Mouse (Mus musculus): ENCODE results near the gene Trim63. TPM values are rescaled to one million over a fixed set of nuclear protein-coding genes. Genes with fewer than 3 reads are reported as not detected.
A peak's percentile ranks its signal among the peaks of the same experiment; 100 is the strongest.

Gene Trim63
- polyA plus RNA-seq, 1 experiment from 2014 or later, result 0.11 TPM

- Histone ChIP-seq H3K27me3 (ENCODE audit: control insufficient read depth, insufficient read depth, low read length) (peaks cover 31% of the 10 kb centered on the region), H3K4me2 (ENCODE audit: low read length) (peak within 1 kb of the TSS; percentile 25), H3K4me3 (replicated peaks; ENCODE audit: low read depth, low read length) (peak within 1 kb of the TSS; percentile 14; the same call in 1 of the 2 replicates), H3K9me3 (ENCODE audit: control insufficient read depth, low read length) (no peaks in the 10 kb centered on the region), H3K4me1 (ENCODE audit: control insufficient read depth, insufficient read depth, low read length) (no peaks in the 10 kb centered on the region; the same call in 1 of the 2 replicates), H3K36me3 (ENCODE audit: control insufficient read depth, insufficient read depth, low read length) (no peaks in the 10 kb centered on the region), H3K9ac (replicated peaks; ENCODE audit: low read length) (0 out of 2 replicates have a peak within 1 kb of the TSS, but pooled peaks have one; percentile 7), H3K27ac (replicated peaks; ENCODE audit: low read depth, low read length) (no peak within 1 kb of the TSS)
- 2% methylated on average over 61 of the region's 61 CpGs for WGBS
- ATAC-seq (ENCODE audit: low FRiP score, low TSS enrichment), result no peak
- no peak for DNase-seq
Observed at GRCm38 (mm10) chr4:134343071-134344031, 28.4 kb downstream of the Trim63 start, which contains the start of gene Slc30a2. TSS of gene Slc30a2 (plus strand) at chr4:134343181.

DNA sequence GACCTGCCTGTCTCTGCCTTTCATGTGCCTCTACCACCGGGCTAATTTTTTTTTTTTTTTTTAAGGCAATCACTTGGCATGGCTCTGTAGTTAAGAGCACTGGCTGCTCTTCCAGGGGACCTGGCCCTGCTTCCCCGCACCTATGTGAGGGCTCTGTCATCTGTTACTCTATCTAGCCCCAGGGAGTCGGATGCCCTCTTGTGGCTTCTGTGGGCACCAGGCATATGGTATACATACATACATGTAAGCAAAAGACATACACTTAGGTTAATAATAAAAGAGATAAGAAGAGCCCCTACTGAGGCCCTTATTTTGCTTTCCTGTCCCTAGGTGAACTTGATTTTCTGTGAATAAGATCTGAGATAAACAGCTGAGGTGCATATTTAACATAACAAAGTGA, 29.7 kb downstream of the Trim63 start:
- 48% methylated on average over 3 of the region's 3 CpGs for WGBS
- H3K27me3 ChIP-seq (ENCODE audit: control insufficient read depth, insufficient read depth, low read length), result peaks cover 31% of the 10 kb centered on the region
- H3K9me3 ChIP-seq (ENCODE audit: control insufficient read depth, low read length), result no peaks in the 10 kb centered on the region
- H3K4me3 ChIP-seq (replicated peaks; ENCODE audit: low read depth, low read length), result no peak overlapping the region
- no peak overlapping the region for H3K4me2 ChIP-seq (ENCODE audit: low read length)
- H3K9ac ChIP-seq (replicated peaks; ENCODE audit: low read length), result no peak overlapping the region
- DNase-seq (no peak), ATAC-seq (ENCODE audit: low FRiP score, low TSS enrichment) (no peak)
- no peaks in the 10 kb centered on the region for H3K36me3 ChIP-seq (ENCODE audit: control insufficient read depth, insufficient read depth, low read length)
- no peaks in the 10 kb centered on the region; the same call in 1 of the 2 replicates for H3K4me1 ChIP-seq (ENCODE audit: control insufficient read depth, insufficient read depth, low read length)
- no peak overlapping the region for H3K27ac ChIP-seq (replicated peaks; ENCODE audit: low read depth, low read length)

- Histone ChIP-seq H3K27me3 (ENCODE audit: control insufficient read depth, insufficient read depth, low read length) (peaks cover 31% of the 10 kb centered on the region), H3K27ac (replicated peaks; ENCODE audit: low read depth, low read length) (no peak overlapping the region), H3K4me2 (ENCODE audit: low read length) (no peak overlapping the region), H3K36me3 (ENCODE audit: control insufficient read depth, insufficient read depth, low read length) (no peaks in the 10 kb centered on the region), H3K4me1 (ENCODE audit: control insufficient read depth, insufficient read depth, low read length) (no peaks in the 10 kb centered on the region; the same call in 1 of the 2 replicates), H3K9me3 (ENCODE audit: control insufficient read depth, low read length) (no peaks in the 10 kb centered on the region), H3K9ac (replicated peaks; ENCODE audit: low read length) (no peak overlapping the region), H3K4me3 (replicated peaks; ENCODE audit: low read depth, low read length) (no peak overlapping the region)
- ATAC-seq (ENCODE audit: low FRiP score, low TSS enrichment), result no peak
- 92% methylated on average over 15 of the region's 15 CpGs for WGBS
- no peak for DNase-seq
Observed at GRCm38 (mm10) chr4:134345802-134346201, 30.9 kb downstream of the Trim63 start.

DNA sequence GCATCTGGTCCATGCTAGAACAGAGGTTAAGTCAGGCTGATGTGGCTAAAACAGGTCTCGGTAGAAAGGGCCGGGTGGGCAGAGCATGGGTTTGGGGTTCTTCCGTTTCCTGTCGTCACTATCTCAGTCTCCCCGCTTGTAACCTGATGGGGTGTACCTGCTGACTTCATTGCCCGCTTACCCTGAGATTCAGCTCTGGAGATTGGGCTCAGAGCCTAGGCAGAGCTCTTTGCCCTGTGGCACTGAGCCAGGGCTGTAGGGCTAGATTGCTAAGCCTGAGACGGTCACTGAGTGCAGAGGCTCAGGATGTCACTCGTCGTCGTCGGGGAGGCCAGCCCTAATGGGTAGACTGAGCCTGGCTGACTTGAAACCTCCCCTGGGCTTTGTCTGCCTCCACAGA, 33.2 kb downstream of the Trim63 start:
- no peak overlapping the region for H3K27ac ChIP-seq (replicated peaks; ENCODE audit: low read depth, low read length)
- H3K36me3 ChIP-seq (ENCODE audit: control insufficient read depth, insufficient read depth, low read length), result no peaks in the 10 kb centered on the region
- no peaks in the 10 kb centered on the region; the same call in 1 of the 2 replicates for H3K4me1 ChIP-seq (ENCODE audit: control insufficient read depth, insufficient read depth, low read length)
- DNase-seq (no peak), ATAC-seq (ENCODE audit: low FRiP score, low TSS enrichment) (no peak)
- H3K4me2 ChIP-seq (ENCODE audit: low read length), result no peak overlapping the region
- WGBS, result 71% methylated on average over 11 of the region's 11 CpGs
- no peak overlapping the region for H3K9ac ChIP-seq (replicated peaks; ENCODE audit: low read length)
- peaks cover 19% of the 10 kb centered on the region for H3K27me3 ChIP-seq (ENCODE audit: control insufficient read depth, insufficient read depth, low read length)
- H3K4me3 ChIP-seq (replicated peaks; ENCODE audit: low read depth, low read length), result no peak overlapping the region
- no peaks in the 10 kb centered on the region for H3K9me3 ChIP-seq (ENCODE audit: control insufficient read depth, low read length)

GRCm38 (mm10) chr4:134348545-134348944, 33.6 kb downstream of the Trim63 start:
- Histone ChIP-seq H3K27me3 (ENCODE audit: control insufficient read depth, insufficient read depth, low read length) (peaks cover 15% of the 10 kb centered on the region), H3K27ac (replicated peaks; ENCODE audit: low read depth, low read length) (no peak overlapping the region), H3K9ac (replicated peaks; ENCODE audit: low read length) (no peak overlapping the region), H3K4me2 (ENCODE audit: low read length) (no peak overlapping the region), H3K9me3 (ENCODE audit: control insufficient read depth, low read length) (no peaks in the 10 kb centered on the region), H3K4me1 (ENCODE audit: control insufficient read depth, insufficient read depth, low read length) (no peaks in the 10 kb centered on the region), H3K4me3 (replicated peaks; ENCODE audit: low read depth, low read length) (no peak overlapping the region), H3K36me3 (ENCODE audit: control insufficient read depth, insufficient read depth, low read length) (no peaks in the 10 kb centered on the region)
- 82% methylated on average over 5 of the region's 5 CpGs for WGBS
- no peak for DNase-seq
- ATAC-seq (ENCODE audit: low FRiP score, low TSS enrichment), result no peak

DNA sequence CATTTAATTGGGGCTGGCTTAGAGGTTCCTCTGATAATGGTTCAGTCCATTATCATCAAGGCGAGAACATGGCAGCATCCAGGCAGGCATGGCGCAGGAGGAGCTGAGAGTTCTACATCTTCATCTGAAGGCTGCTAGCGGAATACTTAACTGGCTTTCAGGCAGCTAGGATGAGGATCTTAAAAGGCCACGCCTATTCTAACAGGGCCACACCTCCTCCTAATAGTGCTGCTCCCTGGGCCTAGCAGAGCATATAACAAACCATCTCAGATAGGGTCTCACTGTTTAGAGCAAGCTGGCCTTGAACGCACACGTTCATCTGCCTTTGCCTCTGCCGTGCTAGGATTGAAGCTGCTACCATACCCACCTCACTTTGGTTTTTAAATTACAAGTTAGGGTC, 34.9 kb downstream of the Trim63 start:
- Histone ChIP-seq H3K27ac (replicated peaks; ENCODE audit: low read depth, low read length) (no peak overlapping the region), H3K9ac (replicated peaks; ENCODE audit: low read length) (no peak overlapping the region)
- ATAC-seq (ENCODE audit: low FRiP score, low TSS enrichment), result no peak

GRCm38 (mm10) chr4:134350641-134351040, 35.7 kb downstream of the Trim63 start:
- no peak overlapping the region for H3K27ac ChIP-seq (replicated peaks; ENCODE audit: low read depth, low read length)
- H3K4me2 ChIP-seq (ENCODE audit: low read length), result no peak overlapping the region
- DNase-seq, result no peak
- H3K4me1 ChIP-seq (ENCODE audit: control insufficient read depth, insufficient read depth, low read length), result no peaks in the 10 kb centered on the region
- no peak for ATAC-seq (ENCODE audit: low FRiP score, low TSS enrichment)
- no peaks in the 10 kb centered on the region for H3K27me3 ChIP-seq (ENCODE audit: control insufficient read depth, insufficient read depth, low read length)
- no peaks in the 10 kb centered on the region for H3K9me3 ChIP-seq (ENCODE audit: control insufficient read depth, low read length)
- H3K9ac ChIP-seq (replicated peaks; ENCODE audit: low read length), result no peak overlapping the region
- no peak overlapping the region for H3K4me3 ChIP-seq (replicated peaks; ENCODE audit: low read depth, low read length)
- H3K36me3 ChIP-seq (ENCODE audit: control insufficient read depth, insufficient read depth, low read length), result no peaks in the 10 kb centered on the region
- 90% methylated on average over 6 of the region's 6 CpGs for WGBS

More for the DNA sequence above, 34.9 kb downstream of the Trim63 start:
- H3K4me2 ChIP-seq (ENCODE audit: low read length), result no peak overlapping the region
- no peaks in the 10 kb centered on the region for H3K4me1 ChIP-seq (ENCODE audit: control insufficient read depth, insufficient read depth, low read length)
- 83% methylated on average over 7 of the region's 7 CpGs for WGBS
- no peaks in the 10 kb centered on the region for H3K36me3 ChIP-seq (ENCODE audit: control insufficient read depth, insufficient read depth, low read length)
- H3K9me3 ChIP-seq (ENCODE audit: control insufficient read depth, low read length), result no peaks in the 10 kb centered on the region
- no peak for DNase-seq
- 0 out of 2 replicates have a peak, but pooled peaks cover 3% of the 10 kb centered on the region for H3K27me3 ChIP-seq (ENCODE audit: control insufficient read depth, insufficient read depth, low read length)
- H3K4me3 ChIP-seq (replicated peaks; ENCODE audit: low read depth, low read length), result no peak overlapping the region

GRCm38 (mm10) chr4:134351329-134352260, 36.7 kb downstream of the Trim63 start:
- H3K27me3 ChIP-seq (ENCODE audit: control insufficient read depth, insufficient read depth, low read length), result no peaks in the 10 kb centered on the region; the same call in 1 of the 2 replicates
- H3K9ac ChIP-seq (replicated peaks; ENCODE audit: low read length), result no peak overlapping the region
- H3K9me3 ChIP-seq (ENCODE audit: control insufficient read depth, low read length), result no peaks in the 10 kb centered on the region
- no peak for DNase-seq
- no peak overlapping the region for H3K27ac ChIP-seq (replicated peaks; ENCODE audit: low read depth, low read length)
- no peak overlapping the region for H3K4me2 ChIP-seq (ENCODE audit: low read length)
- H3K4me1 ChIP-seq (ENCODE audit: control insufficient read depth, insufficient read depth, low read length), result no peaks in the 10 kb centered on the region
- no peaks in the 10 kb centered on the region for H3K36me3 ChIP-seq (ENCODE audit: control insufficient read depth, insufficient read depth, low read length)
- H3K4me3 ChIP-seq (replicated peaks; ENCODE audit: low read depth, low read length), result no peak overlapping the region
- 43% methylated on average over 17 of the region's 18 CpGs for WGBS
- ATAC-seq (ENCODE audit: low FRiP score, low TSS enrichment), result no peak

Data from midbrain, embryonic 14.5 days (tissue).